Mouse (Mus musculus): ENCODE results near the gene Cox6b2.

Cox6b2 gene

GRCm38 (mm10) chr7:4777851-4778637 lies 25.1 kb upstream of the Cox6b2 start:
- no peak for TF ChIP-seq GATA4 (IDR thresholded peaks at IDR 0.05; ENCODE audit: insufficient replicate concordance, low read length)

GRCm38 (mm10) chr7:4776861-4777830 lies 24.3 kb upstream of the Cox6b2 start:
- TF ChIP-seq GATA4 (IDR thresholded peaks at IDR 0.05; ENCODE audit: insufficient replicate concordance, low read length), result no peak

DNA sequence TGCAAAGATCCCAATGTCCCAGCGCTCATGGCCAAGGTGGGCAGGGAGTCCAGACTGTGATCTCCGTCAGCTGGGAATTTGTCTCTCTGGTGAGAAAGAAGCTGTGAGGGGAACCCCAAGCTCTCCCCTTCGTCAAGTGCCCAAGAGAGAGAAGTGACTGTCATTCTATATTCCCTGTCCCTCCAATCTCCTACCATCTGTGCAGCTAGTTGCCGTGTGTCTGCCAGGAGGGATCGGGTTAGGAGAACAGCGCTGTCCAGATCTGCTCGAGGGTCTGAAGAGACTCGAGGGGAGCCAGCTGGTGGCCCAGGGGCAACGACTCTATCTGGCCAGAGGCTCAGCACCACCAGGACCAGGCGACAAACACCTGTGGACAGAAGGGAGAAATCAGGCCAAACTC lies 23.2 kb upstream of the Cox6b2 start:
- no peak for TF ChIP-seq GATA4 (IDR thresholded peaks at IDR 0.05; ENCODE audit: insufficient replicate concordance, low read length)

DNA sequence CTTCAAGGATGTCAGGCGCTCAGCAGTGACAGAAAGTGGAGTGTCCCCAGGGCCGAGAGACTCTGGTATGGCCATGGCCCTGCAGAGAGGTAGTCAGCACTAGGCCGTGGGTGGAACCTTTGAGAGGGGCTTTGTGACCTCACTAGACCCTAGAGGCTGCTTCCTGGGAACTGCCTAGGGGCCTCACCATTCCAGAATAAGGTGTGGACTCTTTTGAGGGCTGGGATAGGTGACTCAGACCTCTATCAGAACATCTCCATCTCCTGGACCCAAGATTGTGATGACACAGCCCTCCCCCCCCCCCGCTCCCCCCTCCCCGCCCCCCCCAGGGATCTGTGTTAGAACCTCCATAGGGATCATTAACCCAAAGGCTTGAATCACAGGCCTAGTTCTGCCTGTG lies 18.3 kb upstream of the Cox6b2 start, which contains the start of gene Fam71e2:
Gene Fam71e2 (minus strand): TSS at position 101 of the 400 bp plus-strand sequence.
- TF ChIP-seq GATA4 (IDR thresholded peaks at IDR 0.05; ENCODE audit: insufficient replicate concordance, low read length), result no peak

- TF ChIP-seq GATA4 (IDR thresholded peaks at IDR 0.05; ENCODE audit: insufficient replicate concordance, low read length), result no peak
Measured at GRCm38 (mm10) chr7:4764946-4765710, 12.2 kb upstream of the Cox6b2 start.

GRCm38 (mm10) chr7:4759670-4760069 lies 6.8 kb upstream of the Cox6b2 start:
- TF ChIP-seq GATA4 (IDR thresholded peaks at IDR 0.05; ENCODE audit: insufficient replicate concordance, low read length), result no peak

- no peak for TF ChIP-seq GATA4 (IDR thresholded peaks at IDR 0.05; ENCODE audit: insufficient replicate concordance, low read length)
Measured at GRCm38 (mm10) chr7:4751971-4752820, 698 bp downstream of the Cox6b2 start.

GRCm38 (mm10) chr7:4749169-4749568 lies 3.7 kb downstream of the Cox6b2 start:
- TF ChIP-seq GATA4 (IDR thresholded peaks at IDR 0.05; ENCODE audit: insufficient replicate concordance, low read length), result no peak

GRCm38 (mm10) chr7:4748321-4748720 lies 4.6 kb downstream of the Cox6b2 start:
- TF ChIP-seq GATA4 (IDR thresholded peaks at IDR 0.05; ENCODE audit: insufficient replicate concordance, low read length), result no peak

DNA sequence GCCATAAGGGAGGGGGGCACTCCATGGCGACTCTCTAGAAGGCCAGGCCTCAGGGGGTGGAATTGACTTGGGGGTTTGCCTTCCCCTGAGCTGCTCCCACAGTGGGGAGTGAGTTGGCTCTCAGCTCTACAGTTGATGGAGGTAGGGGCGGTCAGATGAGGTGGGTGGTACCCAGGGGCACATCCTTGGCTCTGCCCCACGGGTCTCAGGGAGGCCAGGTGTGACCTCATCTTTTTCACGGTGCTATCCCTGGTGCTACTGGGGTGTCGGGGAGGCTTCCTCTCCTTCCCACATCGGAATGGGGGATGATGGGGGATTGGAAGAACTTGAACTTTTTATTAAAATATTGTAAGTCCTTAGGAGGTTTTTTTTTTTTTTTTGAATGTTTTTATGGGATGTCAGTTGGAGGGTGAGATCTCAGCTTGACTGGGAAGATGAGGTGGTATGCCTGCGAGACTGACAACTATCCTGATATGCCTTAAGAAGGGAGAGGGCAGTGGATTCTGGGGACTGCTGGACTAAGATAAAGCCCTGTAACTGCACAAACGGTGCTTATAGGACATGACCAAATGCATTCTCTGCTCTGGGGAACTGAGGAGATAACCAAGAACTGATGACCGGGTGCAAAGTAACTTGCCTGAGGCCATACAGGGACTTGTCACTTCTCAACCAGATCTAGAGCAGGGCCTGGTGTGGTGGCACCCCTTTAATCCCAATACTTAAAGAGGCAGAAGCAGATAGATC lies 5.6 kb downstream of the Cox6b2 start:
- TF ChIP-seq GATA4 (IDR thresholded peaks at IDR 0.05; ENCODE audit: insufficient replicate concordance, low read length), result no peak

DNA sequence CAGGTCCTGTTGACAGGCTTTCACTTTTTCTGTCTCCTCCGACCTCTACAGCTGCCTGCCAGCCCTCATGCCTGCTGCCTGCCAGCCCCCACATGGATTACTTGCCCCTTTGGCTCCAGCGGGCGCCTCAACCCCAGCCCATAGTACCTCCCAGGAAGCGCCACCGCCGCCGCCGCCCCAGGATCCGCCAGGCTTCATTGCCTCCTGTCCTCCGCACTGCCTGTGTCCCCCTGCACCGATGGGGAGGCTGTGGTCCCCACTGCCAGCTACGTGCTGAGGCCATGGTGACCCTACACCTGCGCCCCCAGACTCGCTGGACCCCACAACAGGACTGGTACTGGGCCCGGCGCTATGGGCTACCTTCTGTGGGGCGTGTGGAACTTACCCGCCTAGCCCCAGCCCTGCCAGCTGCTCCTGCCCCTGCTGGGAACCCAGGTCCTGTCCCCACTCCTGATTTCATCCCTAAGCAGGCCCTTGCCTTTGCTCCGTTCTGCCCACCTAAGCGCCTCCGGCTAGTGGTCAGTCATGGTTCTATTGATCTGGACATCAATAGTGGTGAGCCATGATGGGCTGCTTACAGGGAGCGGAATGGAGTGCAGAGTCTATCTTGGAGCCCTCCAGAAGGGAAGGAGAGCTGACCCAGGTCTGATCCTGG lies 6.4 kb downstream of the Cox6b2 start:
- TF ChIP-seq GATA4 (IDR thresholded peaks at IDR 0.05; ENCODE audit: insufficient replicate concordance, low read length), result no peak

DNA sequence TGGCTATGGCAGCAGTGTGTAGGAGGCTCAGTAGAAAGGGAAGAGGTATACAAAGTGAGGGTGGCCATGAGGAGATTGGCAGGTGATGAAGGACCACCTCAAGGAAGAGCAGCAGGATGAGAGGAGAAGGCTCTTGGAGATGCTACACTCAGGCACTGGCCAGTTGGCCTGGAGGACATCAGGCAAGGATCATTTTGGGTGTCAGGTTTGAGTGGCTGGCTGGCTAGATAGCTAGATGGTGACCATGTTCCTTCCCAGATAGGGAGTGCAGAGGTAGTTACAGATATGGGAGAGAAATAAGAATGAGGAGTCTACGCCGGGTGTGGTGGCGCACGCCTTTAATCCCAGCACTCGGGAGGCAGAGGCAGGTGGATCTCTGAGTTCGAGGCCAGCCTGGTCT lies 8.0 kb downstream of the Cox6b2 start:
- no peak for TF ChIP-seq GATA4 (IDR thresholded peaks at IDR 0.05; ENCODE audit: insufficient replicate concordance, low read length)

GRCm38 (mm10) chr7:4743354-4743753 lies 9.5 kb downstream of the Cox6b2 start:
- no peak for TF ChIP-seq GATA4 (IDR thresholded peaks at IDR 0.05; ENCODE audit: insufficient replicate concordance, low read length)

Data from liver, adult (tissue).